Mouse (Mus musculus) brain, adult 2 months (tissue): Measurements from ENCODE around the gene Chml.

ENCODE experiments used
- DNase-seq: peaks from one replicate; pipeline ENCODE4 v3.0.0; 2011; ENCODE audit warnings: low read depth, low spot score

Chml gene

GRCm38 (mm10) chr1:175659900-175660299, 32.8 kb downstream of the Chml start:
- DNase-seq = no peak

DNA sequence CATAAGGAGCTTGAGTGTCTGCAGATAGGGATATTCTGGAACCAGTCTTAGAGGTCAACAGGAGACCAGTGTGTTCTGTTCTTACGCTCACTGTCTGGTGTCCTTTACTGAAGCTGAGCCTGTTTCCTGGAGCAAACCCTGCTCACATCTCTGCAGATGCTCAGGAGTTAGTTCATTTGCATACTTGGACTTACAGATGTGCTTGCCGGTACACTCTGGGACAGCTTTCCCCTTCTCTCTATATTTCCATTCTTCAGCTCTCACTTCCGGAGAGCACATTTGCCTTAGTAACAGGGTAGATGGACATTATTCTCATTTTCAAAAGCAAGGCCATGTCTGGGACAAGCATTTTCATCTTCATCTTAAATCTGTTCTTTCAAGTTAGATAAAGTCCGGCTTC, 44.1 kb downstream of the Chml start:
- no peak for DNase-seq

DNA sequence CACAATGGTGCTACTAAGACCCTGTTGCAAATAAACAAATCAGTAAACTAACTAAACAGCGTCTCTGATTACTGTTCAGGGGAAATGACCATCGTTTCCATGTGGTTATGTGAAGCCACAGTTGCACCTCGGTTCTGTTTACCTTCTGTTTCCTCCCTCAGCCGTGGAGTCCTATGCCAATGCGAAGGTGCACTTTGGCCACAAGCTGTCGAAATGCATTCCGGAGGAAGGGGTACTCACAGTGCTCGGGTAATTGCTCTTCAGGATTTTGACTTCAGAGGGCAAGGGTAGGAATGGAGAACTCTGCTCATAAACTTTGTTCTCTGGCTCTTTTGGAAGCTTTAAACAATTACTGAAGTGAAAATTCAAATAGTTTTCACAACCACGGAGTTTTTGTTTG, 45.7 kb downstream of the Chml start:
- no peak for DNase-seq

- no peak for DNase-seq
Observed at GRCm38 (mm10) chr1:175643496-175644265, 49.0 kb downstream of the Chml start.

GRCm38 (mm10) chr1:175640435-175641150, 52.1 kb downstream of the Chml start:
- DNase-seq = no peak

GRCm38 (mm10) chr1:175639072-175639471, 53.6 kb downstream of the Chml start:
- no peak for DNase-seq

DNA sequence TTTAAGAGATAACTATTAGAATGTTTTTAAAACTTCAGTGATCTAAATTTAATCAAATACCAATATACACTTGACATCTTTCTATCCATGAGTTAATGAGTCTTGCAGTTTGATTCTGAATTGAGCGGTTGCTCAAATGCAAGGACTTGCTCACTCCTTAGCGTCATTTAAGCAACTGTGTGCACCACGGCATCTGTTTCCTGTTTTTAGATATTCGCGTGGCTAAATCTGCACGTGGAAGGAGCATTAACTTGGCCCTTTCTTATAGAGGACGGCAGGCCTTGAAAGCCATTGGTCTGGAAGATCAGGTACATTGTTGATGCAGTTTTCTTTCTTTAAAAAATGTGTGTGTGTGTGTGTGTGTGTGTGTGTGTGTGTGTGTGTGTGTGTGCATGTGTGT, 55.0 kb downstream of the Chml start:
- no peak for DNase-seq

DNA sequence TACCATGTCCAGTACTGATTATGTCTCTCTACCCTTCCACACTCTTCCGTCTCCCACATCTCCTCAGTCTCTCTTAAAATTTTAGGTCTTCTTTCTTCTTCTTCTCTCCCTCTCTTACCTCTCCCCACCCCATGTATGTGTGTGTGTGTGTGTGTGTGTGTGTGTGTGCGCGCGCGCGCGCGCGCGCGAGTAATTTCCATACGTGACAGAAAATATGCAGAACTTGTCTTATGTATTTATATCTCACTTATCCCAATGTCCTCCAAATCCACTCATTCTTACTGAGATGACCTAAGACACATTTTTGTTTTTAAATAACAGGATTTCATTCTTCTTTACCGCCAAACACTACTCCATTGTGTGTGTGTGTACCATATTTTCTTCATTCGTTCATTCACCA, 60.2 kb downstream of the Chml start:
- no peak for DNase-seq
